ENCODE assay signal across 19 mouse cellular contexts in the genomic region with DNA sequence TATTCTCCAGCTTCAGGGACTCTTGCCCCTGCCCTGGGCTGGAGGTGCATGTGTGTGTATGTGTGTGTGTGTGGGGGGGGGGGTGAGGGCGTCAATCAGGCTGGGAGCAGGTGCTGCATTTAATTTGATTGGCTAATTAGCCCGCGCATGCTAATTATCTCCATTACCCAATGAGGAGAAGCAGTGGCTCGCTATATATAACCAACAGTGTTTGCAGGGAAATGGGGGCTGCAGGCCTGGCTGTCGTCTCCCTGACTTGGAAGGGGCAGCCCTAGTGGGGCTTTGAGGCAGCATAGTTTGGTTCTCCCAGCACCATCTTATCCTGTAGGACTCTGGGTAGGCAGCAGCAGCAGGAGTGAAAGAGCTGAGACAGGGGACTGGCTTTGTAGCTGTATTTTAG. TPM values are rescaled to one million over a fixed set of nuclear protein-coding genes. Genes with fewer than 3 reads are reported as not detected.
DNase-seq lines count a peak whose midpoint lies in the region; ATAC-seq and TF ChIP-seq lines count a peak whose summit lies in the region.
"Had no signal": no experiment of that assay in that cellular context is flagged by ENCODE, and none has a peak within 500 bp of the region (broad histone marks: within the 10 kb centered on the region; RNA-seq: fewer than 3 reads in every experiment).

No protein-coding gene starts in this region.

- H3K4me1 ChIP-seq in midbrain, embryonic 12.5 days, result peaks cover 72% of the 10 kb centered on the region
- H3K4me1 ChIP-seq in midbrain, embryonic 10.5 days, result peaks cover 52% of the 10 kb centered on the region
- H3K4me1 ChIP-seq in forebrain, embryonic 15.5 days, result peaks cover 97% of the 10 kb centered on the region
- H3K4me1 ChIP-seq in midbrain, embryonic 14.5 days (ENCODE audit: control insufficient read depth, insufficient read depth, low read length), result peaks cover 96% of the 10 kb centered on the region
- H3K4me1 ChIP-seq in olfactory bulb, adult 2 months (ENCODE audit: control insufficient read depth, insufficient read depth, low read length), result peaks cover 84% of the 10 kb centered on the region

- no peak overlapping the region for H3K9ac ChIP-seq in midbrain, embryonic 12.5 days (replicated peaks)
- no peak overlapping the region for H3K9ac ChIP-seq in forebrain, embryonic 15.5 days (replicated peaks)
- H3K9ac ChIP-seq in midbrain, embryonic 14.5 days (replicated peaks; ENCODE audit: low read length), result no peak overlapping the region
- H3K9ac ChIP-seq: embryonic facial prominence, embryonic 13.5 days; kidney, embryonic 15.5 days; limb, embryonic 13.5 days; liver, embryonic 13.5 days; lung, embryonic 14.5 days had no signal

- no peak overlapping the region for H3K4me3 ChIP-seq in midbrain, embryonic 12.5 days
- H3K4me3 ChIP-seq in midbrain, embryonic 10.5 days, result no peak overlapping the region
- no peak overlapping the region for H3K4me3 ChIP-seq in forebrain, embryonic 15.5 days
- H3K4me3 ChIP-seq in midbrain, embryonic 14.5 days (replicated peaks; ENCODE audit: low read depth, low read length), result no peak overlapping the region
- no peak overlapping the region for H3K4me3 ChIP-seq in olfactory bulb, adult 2 months (ENCODE audit: insufficient read depth, low read depth, low read length)
- H3K4me3 ChIP-seq: embryonic facial prominence, embryonic 13.5 days; kidney, embryonic 15.5 days; limb, embryonic 13.5 days; liver, embryonic 13.5 days had no signal

- no peak overlapping the region; the same call in 1 of the 2 replicates for H3K4me2 ChIP-seq in midbrain, embryonic 12.5 days (replicated peaks)
- peak overlapping the region; percentile 64; the same call in 1 of the 2 replicates for H3K4me2 ChIP-seq in forebrain, embryonic 15.5 days (replicated peaks)
- H3K4me2 ChIP-seq in midbrain, embryonic 14.5 days (ENCODE audit: low read length), result 0 out of 2 replicates have a peak overlapping the region, but pooled peaks have one; percentile 0
- H3K4me2 ChIP-seq: embryonic facial prominence, embryonic 13.5 days; kidney, embryonic 15.5 days; limb, embryonic 13.5 days; liver, embryonic 13.5 days; lung, embryonic 14.5 days had no signal

- TF ChIP-seq CTCF in olfactory bulb, adult 2 months (IDR thresholded peaks at IDR 0.05; ENCODE audit: insufficient read depth, low read depth, low read length), result no peak

- no peak for TF ChIP-seq POLR2A in olfactory bulb, adult 2 months (IDR thresholded peaks at IDR 0.05; ENCODE audit: insufficient read depth, low read depth, low read length)

- 48% methylated on average over 5 of the region's 5 CpGs for WGBS in midbrain, embryonic 12.5 days
- WGBS in midbrain, embryonic 10.5 days, result 57% methylated on average over 5 of the region's 5 CpGs
- 8% methylated on average over 5 of the region's 5 CpGs for WGBS in forebrain, embryonic 15.5 days
- WGBS in midbrain, embryonic 14.5 days, result 39% methylated on average over 5 of the region's 5 CpGs
- 19% methylated on average over 5 of the region's 5 CpGs for WGBS in olfactory bulb, adult 2 months

- peaks cover 93% of the 10 kb centered on the region for H3K27me3 ChIP-seq in midbrain, embryonic 12.5 days
- H3K27me3 ChIP-seq in midbrain, embryonic 10.5 days (ENCODE audit: low read depth, poor library complexity, severe bottlenecking), result peaks cover 100% of the 10 kb centered on the region
- H3K27me3 ChIP-seq in forebrain, embryonic 15.5 days, result peaks cover 24% of the 10 kb centered on the region; the same call in 1 of the 2 replicates
- H3K27me3 ChIP-seq in midbrain, embryonic 14.5 days (ENCODE audit: control insufficient read depth, insufficient read depth, low read length), result peaks cover 28% of the 10 kb centered on the region; the same call in 1 of the 2 replicates

- H3K27ac ChIP-seq in midbrain, embryonic 12.5 days (replicated peaks), result peak overlapping the region; percentile 46
- no peak overlapping the region for H3K27ac ChIP-seq in midbrain, embryonic 10.5 days (replicated peaks)
- peak overlapping the region; percentile 77 for H3K27ac ChIP-seq in forebrain, embryonic 15.5 days (replicated peaks)
- peak overlapping the region; percentile 57 for H3K27ac ChIP-seq in midbrain, embryonic 14.5 days (replicated peaks; ENCODE audit: low read depth, low read length)
- H3K27ac ChIP-seq in olfactory bulb, adult 2 months (ENCODE audit: insufficient read depth, low read depth, low read length), result peak overlapping the region; percentile 59
- H3K27ac ChIP-seq: embryonic facial prominence, embryonic 13.5 days; kidney, embryonic 15.5 days; limb, embryonic 13.5 days; liver, embryonic 13.5 days; macrophage; stomach, postnatal 0 days had no signal

- no peak for DNase-seq in midbrain, embryonic 10.5 days (ENCODE audit: low spot score)
- peak; percentile 57 for DNase-seq in midbrain, embryonic 14.5 days
- no peak for DNase-seq in thymus, postnatal 10 days (ENCODE audit: low spot score in 2 of 2)
- DNase-seq in ovary, postnatal 14 days (ENCODE audit: low spot score), result no peak
- DNase-seq: B cell, adult 2 months; cerebellum, adult 9-10 months; gastrocnemius, postnatal 14 days; layer of hippocampus, postnatal 36 days; liver, embryonic 13.5 days; lung, embryonic 14.5 days had no signal

- H3K36me3 ChIP-seq in midbrain, embryonic 12.5 days, result no peaks in the 10 kb centered on the region
- H3K36me3 ChIP-seq in midbrain, embryonic 10.5 days, result no peaks in the 10 kb centered on the region
- no peaks in the 10 kb centered on the region for H3K36me3 ChIP-seq in forebrain, embryonic 15.5 days
- H3K36me3 ChIP-seq in midbrain, embryonic 14.5 days (ENCODE audit: control insufficient read depth, insufficient read depth, low read length), result peaks cover 17% of the 10 kb centered on the region
- H3K36me3 ChIP-seq: embryonic facial prominence, embryonic 13.5 days; kidney, embryonic 15.5 days; limb, embryonic 13.5 days; liver, embryonic 13.5 days had no signal

- ATAC-seq in midbrain, embryonic 12.5 days (ENCODE audit: low FRiP score, low read depth), result no peak
- ATAC-seq in forebrain, embryonic 15.5 days (replicated peaks), result peak; percentile 38; the same call in 1 of the 2 replicates
- no peak for ATAC-seq in midbrain, embryonic 14.5 days (ENCODE audit: low FRiP score, low TSS enrichment)
- ATAC-seq: intestine, postnatal 0 days had no signal

- no peaks in the 10 kb centered on the region for H3K9me3 ChIP-seq in midbrain, embryonic 12.5 days
- H3K9me3 ChIP-seq in midbrain, embryonic 10.5 days (replicated peaks), result no peaks in the 10 kb centered on the region
- H3K9me3 ChIP-seq in forebrain, embryonic 15.5 days, result no peaks in the 10 kb centered on the region
- no peaks in the 10 kb centered on the region for H3K9me3 ChIP-seq in midbrain, embryonic 14.5 days (ENCODE audit: control insufficient read depth, low read length)
- H3K9me3 ChIP-seq: embryonic facial prominence, embryonic 13.5 days; kidney, embryonic 15.5 days; limb, embryonic 13.5 days; liver, embryonic 13.5 days had no signal

RNA-seq across cellular contexts. Expression of gene Nrxn2, which starts 7.1 kb away (rescaled TPM):
- 16.0 and 22.5 TPM in 2 replicates for polyA plus RNA-seq in midbrain, embryonic 12.5 days (2016; fragmentation: Nextera tagmentation; extraction: Ambion mirVana)
- polyA plus RNA-seq in midbrain, embryonic 10.5 days (2016; fragmentation: Nextera tagmentation; extraction: Ambion mirVana), result 5.1 and 7.2 TPM in 2 replicates
- 31.1 and 32.4 TPM in 2 replicates for polyA plus RNA-seq in forebrain, embryonic 15.5 days (2015; fragmentation: Nextera tagmentation; extraction: Ambion mirVana)
- 54.1 and 105 TPM in 2 replicates for polyA plus RNA-seq in midbrain, embryonic 14.5 days (2014; fragmentation: Nextera tagmentation; extraction: Ambion mirVana)
- polyA plus RNA-seq in olfactory bulb, adult 2 months (2012; ENCODE audit: insufficient read depth, insufficient read length, low replicate concordance, missing spikeins), result 202 and 263 TPM in 2 replicates
- polyA plus RNA-seq: macrophage had no signal

RNA-seq across cellular contexts. Expression of gene Rasgrp2, which starts 26.5 kb away (rescaled TPM):
- 21.5 and 21.6 TPM in 2 replicates for polyA plus RNA-seq in midbrain, embryonic 12.5 days (2016; fragmentation: Nextera tagmentation; extraction: Ambion mirVana)
- polyA plus RNA-seq in midbrain, embryonic 10.5 days (2016; fragmentation: Nextera tagmentation; extraction: Ambion mirVana), result 13.5 and 16.3 TPM in 2 replicates
- 34.6 and 41.3 TPM in 2 replicates for polyA plus RNA-seq in forebrain, embryonic 15.5 days (2015; fragmentation: Nextera tagmentation; extraction: Ambion mirVana)
- polyA plus RNA-seq in midbrain, embryonic 14.5 days (2014; fragmentation: Nextera tagmentation; extraction: Ambion mirVana), result 32.9 and 58.5 TPM in 2 replicates
- polyA plus RNA-seq in olfactory bulb, adult 2 months (2012; ENCODE audit: insufficient read depth, insufficient read length, low replicate concordance, missing spikeins), result 282 TPM in 1 of 2 replicates, not detected in the other

RNA-seq across cellular contexts. Expression of gene Pygm, which starts 41.4 kb away (rescaled TPM):
- polyA plus RNA-seq in midbrain, embryonic 12.5 days (2016; fragmentation: Nextera tagmentation; extraction: Ambion mirVana), result 2.3 and 2.7 TPM in 2 replicates
- 2.1 and 2.7 TPM in 2 replicates for polyA plus RNA-seq in midbrain, embryonic 10.5 days (2016; fragmentation: Nextera tagmentation; extraction: Ambion mirVana)
- 3.4 and 3.5 TPM in 2 replicates for polyA plus RNA-seq in forebrain, embryonic 15.5 days (2015; fragmentation: Nextera tagmentation; extraction: Ambion mirVana)
- 2.0 and 2.9 TPM in 2 replicates for polyA plus RNA-seq in midbrain, embryonic 14.5 days (2014; fragmentation: Nextera tagmentation; extraction: Ambion mirVana)
- polyA plus RNA-seq in olfactory bulb, adult 2 months (2012; ENCODE audit: insufficient read depth, insufficient read length, low replicate concordance, missing spikeins), result not detected in 2 replicates
